Mouse (Mus musculus) neural tube, embryonic 14.5 days (tissue): ENCODE data around the gene Clpb. TPM values are rescaled to one million over a fixed set of nuclear protein-coding genes. Genes with fewer than 3 reads are reported as not detected.

ENCODE experiments used
- ATAC-seq: fragments of 200-750 bp; cut with Nextera tagmentation; 2 replicates; pipeline ENCODE4 v1.8.0; 2017; ENCODE audit warnings: low read depth, mild to moderate bottlenecking, moderate TSS enrichment, moderate library complexity
- H3K27ac ChIP-seq: fragments of 300-500 bp; sonication (generic); 2 replicates; pipeline ENCODE4 v1.5.1; 2014; ENCODE audit warnings: low read depth, mild to moderate bottlenecking, control low read depth, low read length, moderate library complexity, mixed read lengths
- H3K27me3 ChIP-seq: fragments of 300-500 bp; sonication (generic); 2 replicates; pipeline ENCODE4 v1.6.1; 2014; ENCODE audit warnings: low read length; ENCODE audit not compliant: control insufficient read depth, insufficient read depth
- H3K36me3 ChIP-seq: fragments of 300-500 bp; sonication (generic); 2 replicates; pipeline ENCODE4 v1.6.1; 2014; ENCODE audit warnings: low read length, mixed read lengths; ENCODE audit not compliant: control insufficient read depth, insufficient read depth
- H3K4me1 ChIP-seq: fragments of 300-500 bp; sonication (generic); 2 replicates; pipeline ENCODE4 v1.6.1; 2014; ENCODE audit warnings: low read length; ENCODE audit not compliant: control insufficient read depth, insufficient read depth
- H3K4me2 ChIP-seq: fragments of 300-500 bp; sonication (generic); 2 replicates; pipeline ENCODE4 v1.6.1; 2014; ENCODE audit warnings: mild to moderate bottlenecking, low read depth, low read length, control low read depth
- H3K4me3 ChIP-seq: fragments of 300-500 bp; sonication (generic); 2 replicates; pipeline ENCODE4 v1.5.1; 2014; ENCODE audit warnings: low read depth, low read length, control low read depth, mixed read lengths
- H3K9ac ChIP-seq: fragments of 300-500 bp; sonication (generic); replicated peaks from 2 replicates; pipeline ENCODE4 v1.6.1; 2014; ENCODE audit warnings: low read depth, mild to moderate bottlenecking, control low read depth, low read length, mixed read lengths
- H3K9me3 ChIP-seq: fragments of 300-500 bp; sonication (generic); 2 replicates; pipeline ENCODE4 v1.6.1; 2016; ENCODE audit warnings: low read length; ENCODE audit not compliant: control insufficient read depth
- WGBS: fragments of 180-500 bp; shearing (Covaris S2); extraction: QIAGEN DNeasy Blood & Tissue Kit; methylation state at CpG from one replicate; pipeline ENCODE4 v1.1.7; 2014; 5-methylcytosine and 5-hydroxymethylcytosine counted together
- polyA plus RNA-seq: library from polyadenylated mRNA; unstranded; fragments of >200 nt; fragmentation: Nextera tagmentation; extraction: Ambion mirVana; gene quantifications from 2 replicates; pipeline ENCODE4 v1.2.1, GENCODE M21; 2014

Gene Clpb
- polyA plus RNA-seq, 1 experiment from 2014 or later, result 37.5 TPM

DNA sequence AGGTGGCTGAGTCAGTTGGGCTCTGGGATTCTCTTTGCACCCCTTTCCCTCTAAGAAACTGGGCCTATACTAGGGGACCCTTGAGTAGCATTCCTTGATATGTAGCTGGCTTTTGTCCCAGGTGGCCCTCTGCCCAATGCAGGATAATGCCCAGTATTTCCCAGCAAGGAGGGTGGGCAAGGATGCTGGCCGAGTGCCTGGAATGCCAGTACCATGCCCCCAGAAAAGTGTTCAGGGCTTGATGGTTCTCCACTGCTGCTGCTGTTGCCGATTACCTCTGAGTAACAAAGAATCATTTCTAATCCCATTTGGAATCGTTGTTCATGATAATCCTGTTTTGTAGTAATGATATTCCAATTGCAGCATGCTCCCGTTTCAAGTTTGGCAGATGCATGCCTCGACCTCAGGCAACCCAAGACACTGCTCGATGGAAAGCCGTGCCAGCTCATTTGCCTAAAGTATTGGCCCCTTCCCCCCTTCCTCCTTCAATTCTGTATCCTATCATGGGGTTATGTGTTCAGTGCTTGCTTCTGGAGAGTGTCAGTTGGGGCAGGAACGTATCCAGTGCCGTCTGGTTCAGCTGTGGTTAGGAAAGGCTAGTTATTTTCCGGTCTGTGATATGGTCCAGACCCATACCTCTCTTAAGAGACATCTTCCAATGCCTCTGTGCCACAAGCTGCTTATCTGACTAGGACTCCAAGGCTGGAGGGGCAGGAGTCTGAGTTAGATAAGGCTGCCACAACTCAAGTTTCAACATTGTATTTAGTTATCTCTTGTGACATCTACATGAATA lies 33.7 kb downstream of the Clpb start:
- 77% methylated on average over 10 of the region's 10 CpGs for WGBS
- peak; percentile 54; the same call in 1 of the 2 replicates for ATAC-seq
- no peaks in the 10 kb centered on the region for H3K36me3 ChIP-seq
- no peaks in the 10 kb centered on the region for H3K9me3 ChIP-seq
- no peak overlapping the region for H3K4me3 ChIP-seq
- H3K27me3 ChIP-seq, result no peaks in the 10 kb centered on the region
- no peak overlapping the region for H3K4me2 ChIP-seq
- no peak overlapping the region for H3K9ac ChIP-seq
- H3K27ac ChIP-seq, result no peak overlapping the region
- H3K4me1 ChIP-seq, result 0 out of 2 replicates have a peak, but pooled peaks cover 3% of the 10 kb centered on the region

DNA sequence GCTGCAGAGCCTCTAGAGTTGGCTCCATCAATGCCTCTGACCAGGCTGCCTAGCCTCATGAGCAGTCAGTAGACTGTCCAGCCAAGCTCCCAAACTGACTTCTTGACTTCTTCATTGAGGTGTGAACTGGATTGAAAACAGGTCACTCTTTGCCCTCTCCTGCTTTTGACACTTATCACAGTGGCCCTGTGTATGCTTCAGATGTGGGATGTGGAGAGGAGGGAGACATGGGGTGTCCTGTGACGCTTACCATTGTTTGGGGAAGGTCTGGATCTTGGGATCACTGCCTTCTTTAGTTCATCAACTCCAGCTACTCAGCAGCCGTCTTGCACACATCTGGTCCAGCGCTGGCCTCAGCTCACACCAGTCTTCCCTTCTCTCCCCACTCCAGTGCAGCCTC lies 36.9 kb downstream of the Clpb start:
- Histone ChIP-seq H3K27ac (no peak overlapping the region), H3K36me3 (no peaks in the 10 kb centered on the region), H3K4me2 (no peak overlapping the region), H3K27me3 (no peaks in the 10 kb centered on the region), H3K9me3 (no peaks in the 10 kb centered on the region), H3K4me3 (no peak overlapping the region), H3K9ac (no peak overlapping the region), H3K4me1 (0 out of 2 replicates have a peak, but pooled peaks cover 3% of the 10 kb centered on the region)
- WGBS, result 81% methylated on average over 3 of the region's 3 CpGs
- ATAC-seq, result no peak

DNA sequence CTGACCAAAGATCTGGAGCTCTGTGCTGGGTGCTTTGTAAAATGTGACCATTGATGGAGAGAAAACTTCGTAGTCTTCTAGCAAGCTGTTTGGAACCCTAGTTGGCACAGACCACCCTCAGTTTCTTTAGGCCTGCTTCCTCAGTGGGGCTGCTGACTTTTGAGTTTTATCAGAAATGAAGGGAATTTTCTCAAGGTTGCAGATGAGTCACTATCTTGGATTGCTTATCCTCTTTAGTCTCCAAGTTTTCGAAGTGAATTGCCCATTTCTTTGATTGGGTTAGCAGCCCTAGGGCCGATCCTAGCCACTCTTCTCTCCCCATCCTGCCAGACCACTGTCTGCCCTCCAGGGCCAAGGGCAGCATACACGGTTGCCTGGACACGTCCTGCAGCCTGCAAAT lies 39.3 kb downstream of the Clpb start:
- WGBS, result 91% methylated on average over 5 of the region's 5 CpGs
- Histone ChIP-seq H3K4me2 (no peak overlapping the region), H3K27ac (no peak overlapping the region), H3K27me3 (no peaks in the 10 kb centered on the region), H3K36me3 (0 out of 2 replicates have a peak, but pooled peaks cover 3% of the 10 kb centered on the region), H3K4me1 (no peaks in the 10 kb centered on the region), H3K4me3 (no peak overlapping the region), H3K9ac (no peak overlapping the region), H3K9me3 (no peaks in the 10 kb centered on the region)
- no peak for ATAC-seq

DNA sequence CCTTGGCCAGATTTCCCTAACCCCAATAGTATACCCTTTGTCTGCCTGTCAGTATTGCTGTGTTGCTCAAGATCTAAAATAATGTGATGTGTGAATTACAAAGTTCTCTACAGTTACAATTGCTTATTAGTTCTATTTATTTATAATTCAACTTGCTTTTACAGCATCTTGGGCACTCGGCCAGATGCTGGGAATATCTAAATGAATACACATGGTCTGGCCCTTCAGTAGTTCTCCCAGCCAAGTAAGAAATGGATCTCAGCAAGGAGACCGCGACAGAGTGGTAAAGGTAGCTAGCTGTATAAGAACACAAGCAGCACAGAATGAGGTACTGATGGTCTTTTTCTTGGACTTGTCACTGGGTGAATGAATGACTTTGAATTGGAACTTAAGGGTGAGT lies 46.2 kb downstream of the Clpb start:
- H3K4me3 ChIP-seq, result no peak overlapping the region
- H3K4me1 ChIP-seq, result no peaks in the 10 kb centered on the region
- no peak overlapping the region for H3K4me2 ChIP-seq
- no peaks in the 10 kb centered on the region for H3K27me3 ChIP-seq
- H3K36me3 ChIP-seq, result 0 out of 2 replicates have a peak, but pooled peaks cover 3% of the 10 kb centered on the region
- no peak for ATAC-seq
- 90% methylated on average over 3 of the region's 3 CpGs for WGBS
- H3K9ac ChIP-seq, result no peak overlapping the region
- no peaks in the 10 kb centered on the region for H3K9me3 ChIP-seq
- H3K27ac ChIP-seq, result no peak overlapping the region

DNA sequence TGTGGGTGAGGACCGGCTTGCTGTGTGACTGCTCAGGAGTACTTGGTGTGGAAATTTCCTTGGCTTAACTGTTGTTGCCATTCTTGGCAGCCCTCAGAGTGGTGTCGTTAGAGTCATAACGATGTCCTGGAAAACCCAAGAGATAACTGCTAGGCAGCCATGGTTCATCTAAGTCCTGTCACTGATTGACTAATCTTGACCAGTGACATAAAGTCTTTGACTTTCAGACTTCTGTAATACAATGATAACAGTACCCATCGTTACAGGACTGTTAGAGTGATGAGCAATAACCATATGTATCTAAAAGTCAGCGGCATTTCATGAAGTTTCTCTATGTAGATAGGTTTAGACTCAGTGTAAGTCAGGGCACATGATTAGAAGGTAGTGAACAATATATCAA lies 46.8 kb downstream of the Clpb start:
- H3K4me1 ChIP-seq, result no peaks in the 10 kb centered on the region
- WGBS, result 95% methylated on average over 5 of the region's 5 CpGs
- 0 out of 2 replicates have a peak, but pooled peaks cover 3% of the 10 kb centered on the region for H3K36me3 ChIP-seq
- H3K27ac ChIP-seq, result no peak overlapping the region
- ATAC-seq, result no peak
- H3K9me3 ChIP-seq, result no peaks in the 10 kb centered on the region
- no peak overlapping the region for H3K4me3 ChIP-seq
- no peaks in the 10 kb centered on the region for H3K27me3 ChIP-seq
- H3K4me2 ChIP-seq, result no peak overlapping the region
- no peak overlapping the region for H3K9ac ChIP-seq

DNA sequence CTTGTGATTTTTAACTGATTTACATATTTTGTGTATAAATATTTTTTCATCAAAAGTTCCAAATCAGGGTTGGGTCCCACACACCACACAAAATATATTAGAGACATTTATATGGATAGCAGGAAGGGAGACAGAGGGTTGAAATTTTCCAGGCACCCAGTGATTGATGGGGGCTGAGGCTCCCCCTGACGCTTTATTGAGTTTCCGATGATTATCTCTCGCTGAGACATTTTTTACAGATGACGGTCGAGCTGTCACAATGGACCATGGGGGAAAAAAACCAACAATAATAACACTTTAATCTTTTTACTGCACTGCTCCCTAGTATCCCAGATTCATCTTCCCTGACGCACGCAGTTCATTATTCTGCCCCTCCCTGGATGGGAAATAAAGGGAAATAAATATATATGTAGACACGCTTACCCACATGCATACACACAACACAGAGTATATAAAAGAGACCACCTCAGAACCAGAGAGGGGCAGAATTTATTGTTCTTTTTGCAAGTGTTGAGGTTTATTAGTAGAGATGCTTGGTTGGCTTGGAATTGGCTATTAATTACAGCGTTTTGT lies 50.5 kb downstream of the Clpb start:
- WGBS, result 55% methylated on average over 9 of the region's 9 CpGs
- H3K27ac ChIP-seq, result 0 out of 2 replicates have a peak overlapping the region, but pooled peaks have one; percentile 34
- ATAC-seq, result peak; percentile 63; the same call in 1 of the 2 replicates
- no peak overlapping the region for H3K4me2 ChIP-seq
- H3K4me3 ChIP-seq, result no peak overlapping the region
- no peaks in the 10 kb centered on the region for H3K9me3 ChIP-seq
- H3K27me3 ChIP-seq, result no peaks in the 10 kb centered on the region
- H3K9ac ChIP-seq, result no peak overlapping the region
- H3K4me1 ChIP-seq, result no peaks in the 10 kb centered on the region
- H3K36me3 ChIP-seq, result no peaks in the 10 kb centered on the region

DNA sequence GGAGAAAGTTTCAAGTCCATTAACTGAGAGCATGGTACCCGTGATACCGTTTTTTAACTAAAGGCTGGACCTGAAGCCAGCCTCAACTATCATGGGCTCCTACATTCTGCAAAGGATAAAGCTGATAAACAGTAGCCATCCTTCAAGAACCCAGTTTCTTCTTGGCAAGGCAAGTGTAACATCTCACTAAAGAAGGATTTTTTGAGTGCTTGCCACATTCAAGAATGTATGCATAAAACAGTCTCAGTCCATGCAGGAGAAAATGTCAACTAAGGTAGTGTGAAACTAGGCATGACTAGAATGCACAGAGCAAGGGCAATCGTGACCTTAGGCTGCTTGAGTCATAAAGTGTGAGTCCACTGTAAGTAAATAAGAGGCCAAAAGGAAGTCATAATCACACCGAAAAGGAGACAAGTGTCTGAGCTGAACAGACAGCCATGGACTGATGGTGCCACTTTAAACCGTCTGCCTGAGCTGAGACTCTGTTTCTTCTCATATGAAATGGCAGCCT lies 51.7 kb downstream of the Clpb start:
- no peaks in the 10 kb centered on the region for H3K27me3 ChIP-seq
- no peaks in the 10 kb centered on the region for H3K4me1 ChIP-seq
- WGBS, result 86% methylated on average over 5 of the region's 5 CpGs
- no peak overlapping the region for H3K4me2 ChIP-seq
- ATAC-seq, result no peak
- no peak overlapping the region for H3K4me3 ChIP-seq
- no peak overlapping the region for H3K27ac ChIP-seq
- no peaks in the 10 kb centered on the region for H3K9me3 ChIP-seq
- no peak overlapping the region for H3K9ac ChIP-seq
- no peaks in the 10 kb centered on the region for H3K36me3 ChIP-seq

DNA sequence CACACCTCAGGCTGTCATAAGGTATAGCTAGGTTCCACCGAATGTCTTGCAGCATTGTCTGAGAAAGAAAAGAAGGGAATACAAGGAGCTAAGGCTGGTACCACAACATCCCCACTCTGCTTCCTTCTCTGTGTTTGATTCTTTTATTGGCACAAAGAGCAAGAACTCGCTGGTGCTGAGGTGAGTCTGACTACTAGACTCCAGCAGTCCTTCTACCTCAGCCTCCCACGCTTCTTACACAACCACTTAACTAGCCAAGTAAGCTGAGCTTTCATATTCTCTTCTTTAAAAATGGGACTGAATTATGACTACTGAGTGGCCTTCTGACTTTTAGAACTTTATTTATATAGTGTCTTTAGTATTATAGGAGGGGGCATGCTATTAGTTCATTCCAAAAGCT lies 56.9 kb downstream of the Clpb start:
- Histone ChIP-seq H3K4me3 (no peak overlapping the region), H3K9ac (no peak overlapping the region), H3K4me2 (no peak overlapping the region), H3K4me1 (no peaks in the 10 kb centered on the region), H3K27ac (no peak overlapping the region), H3K9me3 (no peaks in the 10 kb centered on the region), H3K27me3 (no peaks in the 10 kb centered on the region), H3K36me3 (no peaks in the 10 kb centered on the region)
- ATAC-seq, result no peak
- WGBS, result 93% methylated on average over 3 of the region's 3 CpGs

DNA sequence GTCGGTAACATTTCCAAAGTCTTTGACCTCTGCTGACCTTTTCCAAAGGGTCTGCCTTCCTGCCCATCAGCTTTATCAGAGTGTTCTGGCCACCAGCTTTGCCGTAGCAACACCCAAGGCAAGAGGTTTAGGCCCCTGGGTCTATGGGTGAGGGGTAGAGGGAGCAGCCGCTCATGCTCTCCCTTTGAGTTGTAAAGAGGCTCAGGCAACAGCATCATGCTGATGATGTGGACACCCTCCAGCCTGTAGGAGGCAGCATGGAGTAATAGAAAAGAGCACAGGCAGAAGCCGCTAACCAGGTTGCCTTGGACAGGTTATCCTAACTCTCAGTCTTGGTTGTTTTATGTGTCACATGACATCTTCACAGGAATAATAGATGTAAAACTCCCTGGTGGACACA lies 61.6 kb downstream of the Clpb start:
- Histone ChIP-seq H3K27me3 (no peaks in the 10 kb centered on the region), H3K9me3 (no peaks in the 10 kb centered on the region), H3K27ac (no peak overlapping the region), H3K9ac (no peak overlapping the region), H3K36me3 (no peaks in the 10 kb centered on the region), H3K4me1 (no peaks in the 10 kb centered on the region), H3K4me3 (no peak overlapping the region), H3K4me2 (no peak overlapping the region)
- no peak; the same call in 1 of the 2 replicates for ATAC-seq
- WGBS, result 38% methylated on average over 4 of the region's 4 CpGs
